Mouse (Mus musculus) brain, embryonic 14.5 days (tissue): ENCODE data around the gene Prps1.

Experiments
- CTCF ChIP-seq: fragments of 200-500 bp; IDR thresholded peaks from 2 replicates; pipeline ENCODE4 v1.5.1; 2012; ENCODE audit warnings: inconsistent platforms, mild to moderate bottlenecking, moderate library complexity, borderline replicate concordance; ENCODE audit not compliant: insufficient read depth, insufficient read length; ENCODE audit errors: extremely low read depth
- POLR2A ChIP-seq: fragments of 200-500 bp; IDR thresholded peaks from 2 replicates; pipeline ENCODE4 v1.6.1; 2012; ENCODE audit warnings: mild to moderate bottlenecking, inconsistent platforms, borderline replicate concordance; ENCODE audit not compliant: poor library complexity, insufficient read depth, insufficient read length, severe bottlenecking; ENCODE audit errors: extremely low read depth

- TF ChIP-seq POLR2A (no peak), CTCF (no peak)
These were observed 54.5 kb downstream of the Prps1 start for GRCm38 (mm10) chrX:140510696-140511429.
